Mouse (Mus musculus): ENCODE data around the gene Picalm. TPM values are rescaled to one million over a fixed set of nuclear protein-coding genes. Genes with fewer than 3 reads are reported as not detected.

Gene Picalm
- polyA plus RNA-seq, 1 experiment = 65.2 TPM

GRCm38 (mm10) chr7:90092452-90093450 is 37.3 kb upstream of the Picalm start:
- H3K27ac ChIP-seq (ENCODE audit: control insufficient read depth, insufficient read depth, low read length) = no peak overlapping the region
- 95% methylated on average over 8 of the region's 8 CpGs for WGBS
- DNase-seq = no peak
- TF ChIP-seq CTCF (IDR thresholded peaks at IDR 0.05; ENCODE audit: borderline replicate concordance, control insufficient read depth, extremely low read depth, insufficient read depth, low read length, poor library complexity) (no peak), POLR2A (IDR thresholded peaks at IDR 0.05; ENCODE audit: control insufficient read depth, extremely low read depth, insufficient read depth, low read length, poor library complexity) (no peak)
- no peaks in the 10 kb centered on the region for H3K27me3 ChIP-seq (ENCODE audit: control insufficient read depth, insufficient read depth, low read length)
- H3K36me3 ChIP-seq (ENCODE audit: control insufficient read depth, insufficient read depth, low read length) = no peaks in the 10 kb centered on the region
- H3K4me1 ChIP-seq (replicated peaks; ENCODE audit: control insufficient read depth, insufficient read depth, low read length) = no peaks in the 10 kb centered on the region
- H3K4me3 ChIP-seq (ENCODE audit: control insufficient read depth, insufficient read depth, low read length) = no peak overlapping the region

- 97% methylated on average over 5 of the region's 5 CpGs for WGBS
- no peak overlapping the region for H3K27ac ChIP-seq (ENCODE audit: control insufficient read depth, insufficient read depth, low read length)
- H3K4me1 ChIP-seq (replicated peaks; ENCODE audit: control insufficient read depth, insufficient read depth, low read length) = no peaks in the 10 kb centered on the region
Measured at GRCm38 (mm10) chr7:90095097-90095496, 34.9 kb upstream of the Picalm start.

DNA sequence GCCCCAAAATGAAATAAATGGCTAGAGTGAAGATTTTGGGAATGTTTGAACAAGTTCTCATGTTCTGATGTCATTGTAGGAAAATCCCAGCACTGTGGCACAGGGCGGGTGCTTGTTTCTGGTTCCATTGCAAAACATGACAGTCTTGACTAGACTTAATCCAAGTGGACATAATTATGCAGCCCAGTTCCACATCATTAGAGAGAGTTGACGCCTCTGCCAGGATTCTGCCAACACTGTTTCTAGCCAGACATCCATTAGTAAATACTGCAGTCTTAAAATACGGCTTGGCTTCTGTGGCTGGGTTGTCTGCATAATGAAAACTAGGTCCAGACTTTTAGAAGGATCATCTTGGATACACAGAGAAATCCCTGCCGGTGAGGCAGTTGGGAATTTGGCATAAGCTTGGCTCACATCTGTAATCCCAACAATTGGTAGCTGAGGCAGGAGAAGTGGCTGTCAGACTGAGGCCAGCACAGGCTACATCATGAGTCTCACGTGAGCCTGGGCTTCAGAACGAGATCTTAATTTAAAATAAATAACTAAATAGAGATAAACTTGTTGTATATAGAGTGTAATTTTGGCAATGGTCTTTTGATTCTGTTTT is 34.1 kb upstream of the Picalm start:
- WGBS = 90% methylated on average over 6 of the region's 6 CpGs
- H3K4me3 ChIP-seq (ENCODE audit: control insufficient read depth, insufficient read depth, low read length) = no peak overlapping the region
- no peaks in the 10 kb centered on the region for H3K36me3 ChIP-seq (ENCODE audit: control insufficient read depth, insufficient read depth, low read length)
- H3K4me1 ChIP-seq (replicated peaks; ENCODE audit: control insufficient read depth, insufficient read depth, low read length) = no peaks in the 10 kb centered on the region
- DNase-seq = no peak
- no peak overlapping the region for H3K27ac ChIP-seq (ENCODE audit: control insufficient read depth, insufficient read depth, low read length)
- TF ChIP-seq CTCF (IDR thresholded peaks at IDR 0.05; ENCODE audit: borderline replicate concordance, control insufficient read depth, extremely low read depth, insufficient read depth, low read length, poor library complexity) (no peak), POLR2A (IDR thresholded peaks at IDR 0.05; ENCODE audit: control insufficient read depth, extremely low read depth, insufficient read depth, low read length, poor library complexity) (no peak)
- no peaks in the 10 kb centered on the region for H3K27me3 ChIP-seq (ENCODE audit: control insufficient read depth, insufficient read depth, low read length)

More at GRCm38 (mm10) chr7:90095097-90095496, 34.9 kb upstream of the Picalm start:
- TF ChIP-seq CTCF (IDR thresholded peaks at IDR 0.05; ENCODE audit: borderline replicate concordance, control insufficient read depth, extremely low read depth, insufficient read depth, low read length, poor library complexity) (no peak), POLR2A (IDR thresholded peaks at IDR 0.05; ENCODE audit: control insufficient read depth, extremely low read depth, insufficient read depth, low read length, poor library complexity) (no peak)
- H3K36me3 ChIP-seq (ENCODE audit: control insufficient read depth, insufficient read depth, low read length) = no peaks in the 10 kb centered on the region
- no peaks in the 10 kb centered on the region for H3K27me3 ChIP-seq (ENCODE audit: control insufficient read depth, insufficient read depth, low read length)
- no peak overlapping the region for H3K4me3 ChIP-seq (ENCODE audit: control insufficient read depth, insufficient read depth, low read length)
- no peak for DNase-seq

GRCm38 (mm10) chr7:90096609-90097008 is 33.4 kb upstream of the Picalm start:
- Histone ChIP-seq H3K36me3 (ENCODE audit: control insufficient read depth, insufficient read depth, low read length) (no peaks in the 10 kb centered on the region), H3K4me1 (replicated peaks; ENCODE audit: control insufficient read depth, insufficient read depth, low read length) (no peaks in the 10 kb centered on the region), H3K4me3 (ENCODE audit: control insufficient read depth, insufficient read depth, low read length) (no peak overlapping the region), H3K27me3 (ENCODE audit: control insufficient read depth, insufficient read depth, low read length) (no peaks in the 10 kb centered on the region), H3K27ac (ENCODE audit: control insufficient read depth, insufficient read depth, low read length) (no peak overlapping the region)
- no peak for DNase-seq
- TF ChIP-seq CTCF (IDR thresholded peaks at IDR 0.05; ENCODE audit: borderline replicate concordance, control insufficient read depth, extremely low read depth, insufficient read depth, low read length, poor library complexity) (no peak), POLR2A (IDR thresholded peaks at IDR 0.05; ENCODE audit: control insufficient read depth, extremely low read depth, insufficient read depth, low read length, poor library complexity) (no peak)
- 68% methylated on average over 2 of the region's 2 CpGs for WGBS

- DNase-seq = no peak
Measured at GRCm38 (mm10) chr7:90098253-90098652, 31.8 kb upstream of the Picalm start.

GRCm38 (mm10) chr7:90099248-90099647 is 30.8 kb upstream of the Picalm start:
- Histone ChIP-seq H3K27me3 (ENCODE audit: control insufficient read depth, insufficient read depth, low read length) (no peaks in the 10 kb centered on the region), H3K4me3 (ENCODE audit: control insufficient read depth, insufficient read depth, low read length) (no peak overlapping the region), H3K27ac (ENCODE audit: control insufficient read depth, insufficient read depth, low read length) (no peak overlapping the region), H3K36me3 (ENCODE audit: control insufficient read depth, insufficient read depth, low read length) (no peaks in the 10 kb centered on the region), H3K4me1 (replicated peaks; ENCODE audit: control insufficient read depth, insufficient read depth, low read length) (no peaks in the 10 kb centered on the region)
- WGBS = 93% methylated on average over 10 of the region's 10 CpGs
- no peak for DNase-seq
- TF ChIP-seq CTCF (IDR thresholded peaks at IDR 0.05; ENCODE audit: borderline replicate concordance, control insufficient read depth, extremely low read depth, insufficient read depth, low read length, poor library complexity) = no peak
- TF ChIP-seq POLR2A (IDR thresholded peaks at IDR 0.05; ENCODE audit: control insufficient read depth, extremely low read depth, insufficient read depth, low read length, poor library complexity) = no peak

More at GRCm38 (mm10) chr7:90098253-90098652, 31.8 kb upstream of the Picalm start:
- 89% methylated on average over 4 of the region's 4 CpGs for WGBS
- Histone ChIP-seq H3K27me3 (ENCODE audit: control insufficient read depth, insufficient read depth, low read length) (no peaks in the 10 kb centered on the region), H3K36me3 (ENCODE audit: control insufficient read depth, insufficient read depth, low read length) (no peaks in the 10 kb centered on the region), H3K4me1 (replicated peaks; ENCODE audit: control insufficient read depth, insufficient read depth, low read length) (no peaks in the 10 kb centered on the region), H3K4me3 (ENCODE audit: control insufficient read depth, insufficient read depth, low read length) (no peak overlapping the region), H3K27ac (ENCODE audit: control insufficient read depth, insufficient read depth, low read length) (no peak overlapping the region)
- no peak for TF ChIP-seq CTCF (IDR thresholded peaks at IDR 0.05; ENCODE audit: borderline replicate concordance, control insufficient read depth, extremely low read depth, insufficient read depth, low read length, poor library complexity)
- no peak for TF ChIP-seq POLR2A (IDR thresholded peaks at IDR 0.05; ENCODE audit: control insufficient read depth, extremely low read depth, insufficient read depth, low read length, poor library complexity)

All from thymus, adult 2 months (tissue).